Mouse (Mus musculus) erythroblast, embryonic 14.5 days (primary cell): ENCODE data around the gene Tpsg1.

Experiments
- GATA1 ChIP-seq: IDR thresholded peaks from 2 replicates; pipeline ENCODE4 v1.6.1; 2012; ENCODE audit warnings: low read length, inconsistent platforms, mixed read lengths
- TAL1 ChIP-seq: IDR thresholded peaks from 3 replicates; pipeline ENCODE4 v1.6.1; 2012; ENCODE audit warnings: low read length, inconsistent platforms, mixed read lengths

DNA sequence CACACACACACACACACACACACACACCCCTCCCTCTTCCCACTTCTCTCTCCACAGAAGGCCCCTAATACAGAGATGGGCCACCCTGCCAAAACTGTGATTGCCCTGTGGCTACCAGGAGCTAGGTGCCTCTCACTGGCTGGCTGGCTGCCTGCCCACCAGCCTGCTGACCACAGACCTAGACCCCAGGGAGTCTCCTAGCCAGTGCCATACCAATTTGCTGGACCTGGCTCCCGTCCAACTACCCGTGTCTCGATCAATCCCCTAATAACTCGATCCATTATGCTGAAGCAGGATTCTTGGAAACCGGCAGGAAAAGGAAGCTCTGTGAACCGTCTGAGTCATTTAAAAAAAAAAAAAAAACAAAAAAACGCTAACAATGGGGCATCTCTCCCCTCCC is 41.7 kb downstream of the Tpsg1 start:
- no peak for TF ChIP-seq GATA1
- no peak for TF ChIP-seq TAL1
